Mouse (Mus musculus): ENCODE measurements around the gene Sh2b3.
A peak's percentile ranks its signal among the peaks of the same experiment; 100 is the strongest.

DNA sequence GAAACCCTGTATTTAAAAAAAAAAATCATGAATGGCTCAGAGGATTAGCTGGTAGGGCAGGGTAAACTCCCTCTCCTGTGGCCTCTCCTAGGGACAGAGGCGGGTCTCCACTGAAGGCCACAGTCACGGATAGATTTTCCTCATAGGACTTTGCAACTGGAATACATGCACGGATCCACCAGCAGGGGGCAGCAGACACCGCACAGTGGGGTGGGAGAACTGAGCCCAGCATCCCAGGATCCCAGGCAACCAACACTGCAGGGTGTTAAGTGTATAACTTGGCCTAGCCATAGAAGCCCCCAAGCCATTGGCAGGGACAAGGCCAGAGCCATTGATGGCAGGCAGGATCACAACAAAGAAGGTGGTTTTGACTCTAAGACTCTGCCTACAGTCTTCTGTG, 34.7 kb upstream of the Sh2b3 start:
- TF ChIP-seq POLR2A (IDR thresholded peaks at IDR 0.05; ENCODE audit: borderline replicate concordance, low read depth, low read length) = no peak
- peak; percentile 96 for TF ChIP-seq CTCF (IDR thresholded peaks at IDR 0.05; ENCODE audit: low read depth, low read length)
